Mouse (Mus musculus) ES-CJ7 (cell line): ENCODE data around the gene Amdhd2.
"Not testable (repeated sequence)": the region's sequence is repeated elsewhere in the genome, so short reads cannot be mapped to it uniquely, and the experiment has no call there.

Experiments used
- DNase-seq: peaks from one replicate; pipeline ENCODE4 v3.0.0; 2011; ENCODE audit warnings: low read depth, low spot score

The Amdhd2 gene

DNA sequence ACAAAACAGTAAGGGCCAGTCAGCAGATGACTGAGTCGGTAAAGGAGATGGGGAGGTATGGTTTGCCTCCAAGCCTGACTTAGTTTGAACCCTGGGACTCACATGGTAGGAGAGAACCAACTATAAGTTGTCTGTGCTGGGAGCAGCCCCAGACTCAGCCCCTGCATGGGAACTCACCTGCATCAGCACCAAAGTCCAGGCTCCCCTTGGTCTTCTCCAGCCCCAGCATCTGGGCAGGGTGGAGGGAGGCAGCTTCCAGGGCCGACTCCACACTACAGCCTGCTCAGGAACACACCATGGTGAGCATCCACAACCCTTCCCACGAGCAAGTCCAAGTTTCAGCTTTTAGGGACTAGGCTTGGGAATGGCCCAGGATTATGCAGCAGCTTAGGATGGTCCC lies 7.2 kb downstream of the Amdhd2 start:
- no peak for DNase-seq

- DNase-seq: no peak
Observed at GRCm38 (mm10) chr17:24155742-24156141, 7.8 kb downstream of the Amdhd2 start.

- DNase-seq: no peak
Observed at GRCm38 (mm10) chr17:24154463-24154862, 9.1 kb downstream of the Amdhd2 start.

DNA sequence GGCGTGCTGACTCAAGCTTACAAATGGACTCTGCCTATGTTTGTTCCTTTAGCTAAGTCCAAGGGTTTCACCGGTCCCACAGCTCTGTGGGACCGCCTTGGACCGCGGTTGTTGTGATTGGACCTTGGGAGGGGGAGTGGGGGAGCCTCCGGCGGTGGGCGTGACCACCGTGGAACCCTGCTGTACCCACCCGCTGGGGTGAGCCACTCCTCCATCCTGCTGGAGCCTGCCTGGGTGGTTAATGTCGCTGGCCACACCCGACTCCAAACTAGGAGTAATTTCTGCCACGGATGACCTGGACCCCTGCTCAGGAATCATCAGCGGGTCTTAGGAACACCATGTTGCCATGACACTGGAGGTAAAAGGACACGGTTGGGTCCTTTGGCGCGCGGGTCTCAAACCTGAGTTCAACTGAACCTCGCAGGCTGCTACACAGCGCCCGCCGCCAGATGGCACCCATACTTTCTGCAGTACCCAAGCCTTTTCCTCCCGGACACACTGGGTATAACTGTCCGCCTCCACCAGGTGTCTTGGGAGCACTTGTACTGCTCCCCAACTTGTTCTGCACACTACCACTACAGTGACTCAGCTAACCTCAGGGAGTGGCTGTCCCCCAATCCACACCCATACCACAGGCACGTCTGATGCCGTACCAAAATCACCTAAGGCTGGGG lies 11.5 kb downstream of the Amdhd2 start:
- peak; percentile 95 for DNase-seq

DNA sequence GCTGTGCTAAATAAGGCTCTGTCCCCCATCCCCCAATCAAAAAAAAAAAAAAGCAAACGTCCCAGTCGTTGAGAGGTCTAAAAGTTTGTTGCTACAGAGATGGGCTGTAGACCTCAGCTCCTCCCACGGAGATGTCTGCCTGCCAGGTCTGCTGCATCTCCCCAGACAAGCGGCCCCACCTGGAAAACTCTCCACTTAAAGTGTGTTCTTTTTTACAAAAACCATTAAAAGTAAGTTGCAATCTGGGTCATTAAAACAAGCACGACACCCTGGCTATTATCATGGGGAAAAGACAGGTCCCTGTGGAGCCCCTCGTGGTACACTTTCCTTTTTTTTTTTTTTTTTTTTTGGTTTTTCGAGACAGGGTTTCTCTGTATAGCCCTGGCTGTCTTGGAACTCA lies 12.2 kb downstream of the Amdhd2 start:
- DNase-seq: peak; percentile 59

DNA sequence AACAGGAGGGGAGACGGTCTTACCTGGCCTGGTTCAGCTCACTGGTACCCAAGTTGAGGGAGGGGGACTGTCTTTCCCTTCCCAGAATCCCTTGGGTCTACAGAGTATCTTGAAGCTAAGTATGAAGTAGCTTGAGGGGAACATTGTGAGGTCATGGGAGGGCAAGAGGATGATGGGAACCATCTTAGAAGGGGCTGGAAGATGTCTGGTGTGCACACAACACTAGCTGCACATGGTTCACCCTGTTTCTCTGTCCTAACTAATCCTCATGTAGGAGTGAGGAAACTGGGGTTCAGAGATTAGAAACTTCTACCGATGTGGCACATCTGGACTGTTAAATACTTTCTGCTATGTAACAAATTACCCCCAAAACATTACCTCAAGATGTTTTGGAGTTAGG lies 12.7 kb downstream of the Amdhd2 start, which contains the start of gene Pdpk1:
TSS of gene Pdpk1 (minus strand) at position 101 of the 400 bp plus-strand sequence.
- no peak for DNase-seq

GRCm38 (mm10) chr17:24149421-24149820 lies 14.1 kb downstream of the Amdhd2 start:
- no peak for DNase-seq

GRCm38 (mm10) chr17:24142897-24143296 lies 20.7 kb downstream of the Amdhd2 start:
- DNase-seq: no peak

DNA sequence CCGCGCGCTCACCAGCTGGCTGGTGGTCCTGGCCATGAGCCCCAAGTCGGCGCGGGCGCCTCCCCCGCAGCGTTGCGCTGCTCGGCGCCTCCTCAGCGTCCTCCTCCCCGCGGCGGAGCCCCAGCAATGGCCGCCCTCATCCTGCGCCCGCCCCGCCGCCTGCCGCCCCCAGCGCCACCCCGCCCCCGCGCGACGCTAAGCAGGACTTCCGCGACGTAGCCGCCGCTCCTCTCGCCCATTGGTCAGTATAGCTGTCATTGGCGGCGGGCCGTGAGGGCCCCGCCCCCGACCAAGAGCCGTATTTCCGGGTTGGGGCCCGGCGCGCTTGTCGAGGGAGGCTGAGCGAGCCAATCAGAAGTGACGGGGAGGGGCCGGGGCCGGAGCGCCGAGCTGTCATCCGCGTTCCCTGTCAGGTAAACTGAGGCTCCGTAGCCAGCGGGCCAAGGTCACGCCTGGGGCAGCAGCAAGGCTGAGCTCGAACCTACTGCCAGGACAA lies 22.1 kb downstream of the Amdhd2 start:
- peak; percentile 95 for DNase-seq

DNA sequence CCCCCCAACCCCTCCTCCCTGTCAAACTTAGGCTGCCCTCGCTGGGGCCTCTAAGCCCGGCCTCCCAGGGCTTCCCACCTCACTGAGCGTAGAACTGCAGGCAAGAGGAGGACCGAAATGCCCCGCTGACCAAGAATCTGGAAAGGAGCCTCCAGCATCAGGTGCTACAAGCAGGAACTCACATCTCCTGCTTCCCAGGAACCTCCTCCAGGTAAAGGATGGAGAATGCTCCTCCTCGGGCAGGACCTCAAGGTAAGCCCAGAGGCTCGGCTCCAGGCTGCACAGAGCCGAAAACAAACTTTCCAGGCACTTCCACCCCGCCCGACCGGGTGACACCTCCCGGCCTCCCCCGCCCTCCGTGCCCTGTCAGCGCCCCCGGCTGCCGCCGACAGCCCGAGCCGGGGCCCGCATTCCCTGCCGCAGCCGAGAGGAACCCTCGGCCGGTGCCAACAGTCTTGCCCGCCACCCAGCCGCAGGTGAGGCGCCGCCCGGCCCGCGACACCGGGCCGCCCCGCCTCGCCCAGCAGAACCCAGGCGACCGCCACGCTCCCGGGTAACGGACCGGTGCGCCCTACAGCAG lies 22.6 kb downstream of the Amdhd2 start:
- no peak for DNase-seq

DNA sequence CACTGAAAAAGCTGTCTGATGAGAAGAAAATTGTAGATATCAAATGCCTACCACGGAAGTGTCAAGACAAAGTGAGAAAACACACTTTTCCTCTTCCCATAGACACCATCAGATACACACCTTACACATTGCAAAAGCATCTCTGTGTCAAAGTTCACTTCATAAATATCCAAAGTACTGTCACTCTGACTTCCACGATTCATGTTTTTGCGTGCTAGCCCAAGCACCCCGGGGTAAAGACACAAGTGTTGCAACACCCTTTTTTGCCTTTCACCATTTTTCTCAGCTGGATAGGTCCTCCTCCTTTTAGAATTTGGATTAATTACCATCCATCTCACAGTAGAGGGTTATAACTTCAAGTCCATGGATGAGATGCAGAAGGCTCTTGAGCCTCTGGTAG lies 23.6 kb downstream of the Amdhd2 start:
- no peak for DNase-seq

DNA sequence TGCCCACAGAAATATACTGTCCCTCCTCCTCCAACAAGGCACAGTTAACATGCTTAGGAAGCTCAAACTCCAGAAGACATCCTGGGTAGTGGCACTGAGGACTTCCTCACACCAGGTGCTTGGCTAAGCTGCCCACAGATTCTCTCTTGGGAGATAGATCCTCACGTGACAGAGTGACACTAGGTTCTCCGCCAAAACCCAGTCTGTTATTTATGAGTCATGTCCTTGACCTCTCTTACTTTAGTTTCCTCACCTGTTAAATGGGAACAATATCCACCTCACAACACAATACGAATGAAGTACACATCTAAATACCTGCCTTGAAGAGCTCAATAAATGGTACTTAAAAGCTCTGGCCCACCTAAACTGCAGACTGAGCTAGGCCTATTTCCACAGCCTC lies 24.3 kb downstream of the Amdhd2 start:
- peak; percentile 72 for DNase-seq

- DNase-seq: no peak
Observed at GRCm38 (mm10) chr17:24137226-24137880, 26.2 kb downstream of the Amdhd2 start.

GRCm38 (mm10) chr17:24134062-24134461 lies 29.5 kb downstream of the Amdhd2 start:
- DNase-seq: peak; percentile 75

DNA sequence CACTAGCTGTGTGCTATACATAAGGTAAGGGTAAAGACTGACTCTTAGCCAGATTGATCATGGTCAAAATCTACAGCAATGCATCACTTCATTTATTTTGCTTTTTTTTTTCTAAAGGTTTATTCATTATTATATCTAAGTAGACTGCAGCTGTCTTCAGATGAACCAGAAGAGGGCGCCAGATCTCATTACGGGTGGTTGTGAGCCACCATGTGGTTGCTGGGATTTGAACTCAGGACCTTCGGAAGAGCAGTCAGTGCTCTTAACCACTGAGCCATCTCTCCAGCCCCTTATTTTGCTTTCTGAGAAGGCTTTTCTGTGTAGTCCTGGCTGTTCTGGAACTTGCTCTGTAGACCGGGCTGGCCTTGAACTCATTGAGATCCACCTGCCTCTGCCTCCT lies 30.6 kb downstream of the Amdhd2 start:
- not testable (repeated sequence) for DNase-seq

DNA sequence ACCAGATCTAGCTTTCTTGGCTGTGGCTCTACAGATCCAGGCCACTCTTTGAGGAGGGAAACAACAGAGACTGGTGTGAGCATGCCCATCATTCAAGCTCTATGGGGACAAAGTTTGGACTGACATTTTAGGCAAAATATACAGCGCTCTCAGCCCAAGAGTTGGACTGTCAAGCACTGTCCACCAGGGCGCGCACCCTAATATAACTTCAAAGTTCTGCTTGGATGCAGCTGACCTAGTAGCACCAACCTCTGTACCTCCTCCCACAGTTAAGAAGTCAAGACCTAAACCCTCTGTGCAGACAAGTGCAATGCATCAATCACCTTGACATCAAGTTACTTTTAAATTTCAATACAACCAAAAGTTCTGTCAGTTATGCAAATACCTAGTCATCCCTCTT lies 32.0 kb downstream of the Amdhd2 start:
- peak; percentile 69 for DNase-seq

DNA sequence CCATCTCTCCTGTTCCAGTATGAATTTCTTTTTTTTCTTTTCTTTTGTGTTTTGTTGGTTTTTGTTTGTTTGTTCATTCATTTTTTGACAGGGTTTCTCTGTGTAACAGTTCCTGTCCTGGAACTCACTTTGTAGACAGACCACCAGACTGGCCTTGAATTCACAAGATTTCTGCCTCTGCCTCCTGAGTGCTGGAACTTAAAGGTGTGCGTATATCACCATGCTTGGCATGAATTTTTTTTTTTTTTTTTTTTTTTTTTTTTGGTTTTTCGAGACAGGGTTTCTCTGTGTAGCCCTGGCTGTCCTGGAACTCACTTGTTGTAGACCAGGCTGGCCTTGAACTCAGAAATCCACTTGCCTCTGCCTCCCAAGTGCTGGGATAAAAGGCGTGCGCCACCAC lies 34.3 kb downstream of the Amdhd2 start:
- DNase-seq: not testable (repeated sequence)

GRCm38 (mm10) chr17:24127592-24127991 lies 36.0 kb downstream of the Amdhd2 start:
- no peak for DNase-seq

DNA sequence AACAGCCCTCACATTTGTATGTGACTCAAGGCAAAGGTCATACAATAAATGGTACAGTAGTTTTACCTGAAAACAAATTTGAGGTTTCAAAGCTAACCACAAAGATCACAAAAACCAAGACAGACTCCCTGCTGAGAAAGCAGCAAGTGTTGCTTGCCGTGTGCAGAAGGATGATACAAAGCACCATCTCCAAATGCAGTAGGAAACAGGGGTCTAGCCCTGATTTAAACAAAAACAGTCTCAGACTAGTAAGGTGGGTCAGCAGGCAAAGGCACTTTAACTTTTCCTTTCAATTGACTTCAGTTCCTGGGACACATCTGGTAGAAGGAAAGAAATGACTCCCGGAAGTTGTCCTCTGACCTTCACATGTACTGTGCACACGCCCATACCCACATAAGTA lies 36.8 kb downstream of the Amdhd2 start:
- DNase-seq: peak; percentile 35

GRCm38 (mm10) chr17:24119446-24119845 lies 44.1 kb downstream of the Amdhd2 start:
- no peak for DNase-seq

- no peak for DNase-seq
Observed at GRCm38 (mm10) chr17:24113031-24113430, 50.5 kb downstream of the Amdhd2 start.

DNA sequence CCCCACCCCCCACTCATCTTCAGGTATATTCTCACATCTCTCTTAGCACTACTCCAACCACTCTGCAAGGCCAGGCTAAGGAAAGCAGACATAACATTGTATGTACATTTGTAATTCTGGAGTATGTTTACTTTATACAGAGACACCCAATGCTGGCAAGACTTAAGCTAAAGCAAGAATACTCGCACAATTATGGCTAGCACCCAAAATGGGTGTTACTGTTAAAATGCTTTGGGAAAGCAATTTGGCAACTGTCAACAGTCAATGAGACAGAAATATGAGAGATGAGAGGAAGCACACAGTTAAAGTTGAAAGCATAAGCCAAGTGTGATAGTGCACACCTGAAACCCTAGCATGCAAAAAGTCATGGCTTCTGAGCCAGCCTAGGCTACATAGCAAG lies 52.3 kb downstream of the Amdhd2 start:
- DNase-seq: no peak

GRCm38 (mm10) chr17:24108896-24109295 lies 54.7 kb downstream of the Amdhd2 start:
- DNase-seq: no peak
